Mouse (Mus musculus) heart, embryonic 16.5 days (tissue): ENCODE data around the gene Tmem72. TPM values are rescaled to one million over a fixed set of nuclear protein-coding genes. Genes with fewer than 3 reads are reported as not detected.

Experiments
- ATAC-seq: fragments of 200-750 bp; cut with Nextera tagmentation; replicated peaks from 2 replicates; pipeline ENCODE4 v1.8.0; 2017; ENCODE audit warnings: moderate number of reproducible peaks; ENCODE audit not compliant: insufficient read depth, low FRiP score; ENCODE audit errors: extremely low read depth
- H3K27ac ChIP-seq: fragments of 300-500 bp; sonication (generic); 2 replicates; pipeline ENCODE4 v1.5.1; 2014; ENCODE audit warnings: mild to moderate bottlenecking, low read length, control low read depth, moderate library complexity
- H3K27me3 ChIP-seq: fragments of 300-500 bp; sonication (generic); 2 replicates; pipeline ENCODE4 v1.6.1; 2014; ENCODE audit warnings: low read length, mixed read lengths; ENCODE audit not compliant: control insufficient read depth, insufficient read depth
- H3K36me3 ChIP-seq: fragments of 300-500 bp; sonication (generic); 2 replicates; pipeline ENCODE4 v1.6.1; 2014; ENCODE audit not compliant: control insufficient read depth, insufficient read depth
- H3K4me1 ChIP-seq: fragments of 300-500 bp; sonication (generic); 2 replicates; pipeline ENCODE4 v1.6.1; 2014; ENCODE audit warnings: low read length, mixed read lengths; ENCODE audit not compliant: control insufficient read depth, insufficient read depth
- H3K4me2 ChIP-seq: fragments of 300-500 bp; sonication (generic); 2 replicates; pipeline ENCODE4 v1.6.1; 2014; ENCODE audit warnings: low read depth, mild to moderate bottlenecking, control low read depth, low read length
- H3K4me3 ChIP-seq: fragments of 300-500 bp; sonication (generic); 2 replicates; pipeline ENCODE4 v1.5.1; 2014; ENCODE audit warnings: mild to moderate bottlenecking, control low read depth, low read length
- H3K9ac ChIP-seq: fragments of 300-500 bp; sonication (generic); 2 replicates; pipeline ENCODE4 v1.6.1; 2014; ENCODE audit warnings: low read length, control low read depth
- H3K9me3 ChIP-seq: fragments of 300-500 bp; sonication (generic); replicated peaks from 2 replicates; pipeline ENCODE4 v1.6.1; 2016; ENCODE audit warnings: low read length; ENCODE audit not compliant: control insufficient read depth
- WGBS: fragments of 180-500 bp; shearing (Covaris S2); extraction: QIAGEN DNeasy Blood & Tissue Kit; methylation state at CpG from one replicate; pipeline ENCODE4 v1.1.7; 2014; 5-methylcytosine and 5-hydroxymethylcytosine counted together
- polyA plus RNA-seq: library from polyadenylated mRNA; unstranded; fragments of >200 nt; fragmentation: Nextera tagmentation; extraction: Ambion mirVana; gene quantifications from 2 replicates; pipeline ENCODE4 v1.2.1, GENCODE M21; 2015

Tmem72 gene
- polyA plus RNA-seq, 1 experiment from 2014 or later: 0.03 TPM

DNA sequence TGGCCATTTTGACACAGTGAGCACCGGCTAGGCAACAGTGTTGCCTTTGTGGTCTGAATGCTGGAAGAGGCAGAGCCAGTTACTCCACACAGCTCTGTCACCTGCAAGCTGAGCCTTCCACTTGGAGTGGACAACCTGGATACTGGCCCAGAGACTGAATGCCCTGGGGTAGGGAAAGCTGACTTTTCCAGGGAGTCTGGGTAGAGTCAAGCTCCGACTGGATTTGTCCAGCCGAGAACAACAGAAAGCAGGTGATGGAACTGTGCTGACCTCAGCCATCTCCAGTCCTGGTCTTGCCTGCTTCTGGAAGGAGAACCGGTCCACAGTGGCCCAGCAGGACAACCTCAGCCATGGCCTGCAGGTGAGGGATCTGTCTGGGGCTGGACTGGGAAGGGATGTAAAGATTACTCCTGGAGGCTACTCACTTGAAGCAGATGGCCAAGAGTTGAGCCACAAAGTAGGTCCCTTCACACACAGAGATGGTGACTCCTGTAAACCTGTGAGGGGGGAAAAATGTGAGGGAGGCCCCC is 18.8 kb downstream of the Tmem72 start:
- H3K4me1 ChIP-seq: no peaks in the 10 kb centered on the region
- no peak overlapping the region for H3K4me2 ChIP-seq
- ATAC-seq: no peak
- WGBS: 87% methylated on average over 4 of the region's 4 CpGs
- H3K9me3 ChIP-seq: no peaks in the 10 kb centered on the region
- no peak overlapping the region for H3K4me3 ChIP-seq
- H3K9ac ChIP-seq: no peak overlapping the region
- no peak overlapping the region for H3K27ac ChIP-seq
- H3K27me3 ChIP-seq: no peaks in the 10 kb centered on the region
- H3K36me3 ChIP-seq: no peaks in the 10 kb centered on the region

GRCm38 (mm10) chr6:116697413-116697812 is 19.3 kb downstream of the Tmem72 start:
- Histone ChIP-seq H3K27me3 (no peaks in the 10 kb centered on the region), H3K36me3 (no peaks in the 10 kb centered on the region), H3K9me3 (no peaks in the 10 kb centered on the region), H3K4me2 (no peak overlapping the region), H3K4me3 (no peak overlapping the region), H3K4me1 (no peaks in the 10 kb centered on the region), H3K9ac (no peak overlapping the region), H3K27ac (no peak overlapping the region)
- WGBS: 51% methylated on average over 2 of the region's 2 CpGs
- ATAC-seq: no peak

DNA sequence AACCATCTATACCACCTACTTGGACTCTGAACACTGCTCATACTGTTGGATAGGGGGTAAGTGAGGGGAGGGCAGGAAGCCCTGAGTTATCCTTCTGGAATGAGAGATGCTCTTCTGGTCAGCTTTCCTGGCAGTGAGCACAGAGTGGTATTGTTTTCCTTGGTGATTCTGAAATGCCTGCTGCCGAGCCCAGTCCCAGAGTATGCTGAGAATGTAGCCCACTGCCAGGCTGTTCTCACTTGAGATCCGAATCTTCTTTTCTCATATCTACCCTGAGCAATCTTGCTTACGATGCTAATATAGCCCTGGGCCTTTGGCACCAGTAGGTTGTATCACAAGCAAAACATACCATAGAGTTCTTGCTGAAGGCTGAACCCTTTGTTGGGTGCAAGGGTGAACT is 22.4 kb downstream of the Tmem72 start:
- H3K4me1 ChIP-seq: no peaks in the 10 kb centered on the region
- WGBS: 64% methylated on average over 3 of the region's 3 CpGs
- no peak overlapping the region for H3K4me2 ChIP-seq
- no peak overlapping the region for H3K9ac ChIP-seq
- H3K9me3 ChIP-seq: no peaks in the 10 kb centered on the region
- no peaks in the 10 kb centered on the region for H3K36me3 ChIP-seq
- no peak overlapping the region for H3K27ac ChIP-seq
- no peaks in the 10 kb centered on the region for H3K27me3 ChIP-seq
- ATAC-seq: no peak
- H3K4me3 ChIP-seq: no peak overlapping the region

- no peak overlapping the region for H3K27ac ChIP-seq
- H3K9ac ChIP-seq: no peak overlapping the region
- no peaks in the 10 kb centered on the region for H3K36me3 ChIP-seq
- H3K4me3 ChIP-seq: no peak overlapping the region
- H3K9me3 ChIP-seq: no peaks in the 10 kb centered on the region
- no peaks in the 10 kb centered on the region for H3K27me3 ChIP-seq
- H3K4me1 ChIP-seq: no peaks in the 10 kb centered on the region
- 73% methylated on average over 4 of the region's 4 CpGs for WGBS
- H3K4me2 ChIP-seq: no peak overlapping the region
- no peak for ATAC-seq
Observed at GRCm38 (mm10) chr6:116693639-116694038, 23.1 kb downstream of the Tmem72 start.

DNA sequence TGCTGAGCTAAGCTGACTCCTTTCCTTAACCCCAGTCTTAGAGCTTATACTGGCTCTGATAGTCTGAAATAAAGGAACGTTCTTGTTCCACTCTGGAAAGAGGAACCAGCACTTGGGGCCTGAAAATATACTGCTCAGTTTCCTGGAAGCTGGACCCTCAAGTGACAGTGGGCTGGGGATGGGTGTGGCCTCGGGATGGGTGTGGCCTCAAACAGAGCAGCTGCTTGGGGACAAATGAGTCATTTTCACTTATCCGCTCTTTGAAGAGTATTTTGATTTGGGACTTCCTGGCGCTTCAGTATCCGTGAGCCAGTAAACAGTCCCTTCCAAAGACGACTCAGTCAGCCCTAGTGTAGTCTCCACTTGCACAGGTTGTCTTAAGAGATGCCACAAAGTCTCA is 34.4 kb downstream of the Tmem72 start:
- Histone ChIP-seq H3K4me3 (no peak overlapping the region), H3K27ac (no peak overlapping the region), H3K4me1 (peaks cover 10% of the 10 kb centered on the region), H3K4me2 (no peak overlapping the region), H3K9ac (no peak overlapping the region), H3K27me3 (no peaks in the 10 kb centered on the region), H3K9me3 (no peaks in the 10 kb centered on the region), H3K36me3 (no peaks in the 10 kb centered on the region)
- 39% methylated on average over 6 of the region's 6 CpGs for WGBS
- no peak for ATAC-seq

GRCm38 (mm10) chr6:116679563-116680288 is 37.0 kb downstream of the Tmem72 start:
- Histone ChIP-seq H3K27me3 (no peaks in the 10 kb centered on the region), H3K4me1 (peaks cover 15% of the 10 kb centered on the region), H3K4me2 (no peak overlapping the region), H3K27ac (no peak overlapping the region), H3K36me3 (no peaks in the 10 kb centered on the region), H3K4me3 (no peak overlapping the region), H3K9ac (no peak overlapping the region), H3K9me3 (no peaks in the 10 kb centered on the region)
- WGBS: 45% methylated on average over 5 of the region's 5 CpGs
- no peak for ATAC-seq

- no peak overlapping the region for H3K27ac ChIP-seq
Observed at GRCm38 (mm10) chr6:116677321-116677720, 39.4 kb downstream of the Tmem72 start.

DNA sequence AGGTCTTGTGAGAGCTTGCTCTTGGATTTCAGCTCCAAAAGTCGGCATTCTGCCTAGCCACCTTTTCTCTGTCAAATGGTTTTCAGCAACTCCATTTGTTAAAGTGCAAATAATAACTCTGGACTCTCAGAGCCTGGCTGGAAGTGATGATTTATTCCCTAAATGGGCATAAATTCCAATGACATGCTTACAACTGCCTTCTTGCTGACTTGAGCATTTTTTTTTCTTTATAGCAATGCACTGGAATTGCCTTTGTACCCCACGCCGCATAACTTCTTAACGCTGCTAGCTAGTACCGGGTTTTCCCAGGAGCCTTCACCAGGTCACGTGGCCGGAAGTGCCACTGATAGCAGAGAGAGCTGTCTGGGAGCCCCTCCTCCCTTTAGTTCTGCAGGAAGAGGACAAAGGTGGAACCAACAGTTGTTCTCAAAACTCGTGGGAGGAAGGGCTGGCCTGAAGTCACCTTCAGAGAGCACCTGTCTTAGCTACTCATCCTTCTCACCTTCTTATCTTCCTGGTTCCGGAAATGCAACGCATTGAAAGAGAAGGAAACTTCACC is 40.3 kb downstream of the Tmem72 start:
- no peaks in the 10 kb centered on the region for H3K36me3 ChIP-seq
- no peak overlapping the region for H3K4me3 ChIP-seq
- H3K27me3 ChIP-seq: no peaks in the 10 kb centered on the region
- no peak overlapping the region for H3K9ac ChIP-seq
- H3K4me1 ChIP-seq: peaks cover 25% of the 10 kb centered on the region
- no peaks in the 10 kb centered on the region for H3K9me3 ChIP-seq
- 35% methylated on average over 10 of the region's 10 CpGs for WGBS
- no peak overlapping the region for H3K4me2 ChIP-seq
- no peak for ATAC-seq
- no peak overlapping the region for H3K27ac ChIP-seq

More at GRCm38 (mm10) chr6:116677321-116677720, 39.4 kb downstream of the Tmem72 start:
- no peaks in the 10 kb centered on the region for H3K36me3 ChIP-seq
- no peak overlapping the region for H3K9ac ChIP-seq
- no peak overlapping the region for H3K4me2 ChIP-seq
- 72% methylated on average over 6 of the region's 6 CpGs for WGBS
- peaks cover 24% of the 10 kb centered on the region for H3K4me1 ChIP-seq
- H3K9me3 ChIP-seq: no peaks in the 10 kb centered on the region
- no peak overlapping the region for H3K4me3 ChIP-seq
- H3K27me3 ChIP-seq: no peaks in the 10 kb centered on the region
- ATAC-seq: no peak

DNA sequence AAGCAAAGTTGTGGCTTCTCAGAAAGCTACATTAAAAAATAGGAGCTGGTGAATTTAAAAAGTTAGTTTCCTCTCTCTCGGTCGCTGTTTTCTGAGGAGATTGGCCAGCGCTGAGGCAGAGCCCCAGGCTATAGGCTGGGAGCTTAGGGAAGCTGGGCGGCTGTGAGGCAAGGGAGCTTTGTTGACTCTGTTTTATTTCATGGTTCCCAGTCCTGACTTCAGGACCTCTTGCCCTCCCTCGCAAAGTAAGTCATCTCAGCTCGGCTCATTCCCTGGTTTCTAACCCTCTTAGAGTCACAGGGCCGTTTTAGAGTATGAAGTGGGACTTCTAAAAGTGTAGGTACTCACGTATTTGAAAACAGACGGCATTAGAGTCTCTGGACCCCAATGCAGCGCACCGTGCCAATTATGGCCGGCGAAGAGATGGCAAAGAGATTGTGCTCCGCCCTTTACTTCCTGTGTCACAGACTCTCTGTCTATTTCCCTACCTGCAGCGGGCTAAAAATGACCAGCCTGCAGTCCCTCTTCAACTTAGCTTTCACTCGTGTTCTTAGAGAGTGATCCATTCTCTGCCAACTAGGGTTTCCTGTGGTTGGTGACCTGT is 42.3 kb downstream of the Tmem72 start:
- H3K4me1 ChIP-seq: peaks cover 28% of the 10 kb centered on the region
- H3K9ac ChIP-seq: peak overlapping the region; percentile 50
- peak overlapping the region; percentile 72 for H3K4me2 ChIP-seq
- no peak for ATAC-seq
- WGBS: 30% methylated on average over 16 of the region's 16 CpGs
- no peaks in the 10 kb centered on the region for H3K9me3 ChIP-seq
- H3K27ac ChIP-seq: peak overlapping the region; percentile 47
- H3K36me3 ChIP-seq: no peaks in the 10 kb centered on the region
- H3K27me3 ChIP-seq: no peaks in the 10 kb centered on the region
- H3K4me3 ChIP-seq: peak overlapping the region; percentile 51
